23 mouse cellular contexts compared by ENCODE assay signal in genomic region chr13:97396899-97397640, GRCm38 (mm10).
"Had no signal": no experiment of that assay in that cellular context is flagged by ENCODE, and none has a peak within 500 bp of the region (broad histone marks: within the 10 kb centered on the region; RNA-seq: fewer than 3 reads in every experiment).

No protein-coding gene starts in this region.

- H3K4me3 ChIP-seq: limb, embryonic 10.5 days; limb, embryonic 13.5 days; liver, embryonic 12.5 days; liver, embryonic 15.5 days; midbrain, embryonic 13.5 days; myocyte; neural tube, embryonic 13.5 days had no signal

- H3K27me3 ChIP-seq: liver, embryonic 15.5 days; midbrain, embryonic 13.5 days; neural tube, embryonic 13.5 days had no signal

- DNase-seq: kidney, adult 2 months; kidney, postnatal 25 days; layer of hippocampus, postnatal 36 days; liver; lung, adult 18-20 months; retina, postnatal 1 day; right cerebral cortex, postnatal 4 days; thymus, adult 2 months; thymus, postnatal 14 days; thymus, postnatal 4 days had no signal

- H3K4me2 ChIP-seq: limb, embryonic 13.5 days; liver, embryonic 12.5 days; liver, embryonic 15.5 days; midbrain, embryonic 13.5 days; neural tube, embryonic 13.5 days had no signal

- H3K27ac ChIP-seq: kidney, postnatal 0 days; limb, embryonic 10.5 days; limb, embryonic 13.5 days; liver, embryonic 12.5 days; liver, embryonic 15.5 days; macrophage; midbrain, embryonic 13.5 days; neural tube, embryonic 13.5 days; stomach, postnatal 0 days had no signal

- H3K4me1 ChIP-seq: limb, embryonic 13.5 days; liver, embryonic 12.5 days; liver, embryonic 15.5 days; neural tube, embryonic 13.5 days had no signal

- ATAC-seq: intestine, postnatal 0 days; liver, embryonic 12.5 days; lung, postnatal 0 days; midbrain, embryonic 13.5 days; midbrain, embryonic 16.5 days had no signal

- H3K9ac ChIP-seq: limb, embryonic 13.5 days; liver, embryonic 12.5 days; liver, embryonic 15.5 days; midbrain, embryonic 13.5 days; neural tube, embryonic 13.5 days had no signal

- H3K36me3 ChIP-seq: limb, embryonic 10.5 days; limb, embryonic 13.5 days; liver, embryonic 12.5 days; liver, embryonic 15.5 days; midbrain, embryonic 13.5 days; neural tube, embryonic 13.5 days had no signal

- H3K9me3 ChIP-seq: limb, embryonic 10.5 days; limb, embryonic 13.5 days; liver, embryonic 12.5 days; liver, embryonic 15.5 days; midbrain, embryonic 13.5 days; neural tube, embryonic 13.5 days had no signal
